Mouse (Mus musculus): ENCODE data around the gene Llph. TPM values are rescaled to one million over a fixed set of nuclear protein-coding genes. Genes with fewer than 3 reads are reported as not detected.

Gene Llph
- polyA plus RNA-seq, 1 experiment from 2014 or later: 39.6 TPM

Other genes starting within 250 kb of the Llph start
- gene Helb, start 114.1 kb upstream of the Llph start, polyA plus RNA-seq (2015; fragmentation: Nextera tagmentation; extraction: Ambion mirVana): 2.1 and 2.2 TPM in 2 replicates
- 90.2 and 93.7 TPM in 2 replicates for gene Tmbim4, start 25.5 kb upstream of the Llph start, polyA plus RNA-seq (2015; fragmentation: Nextera tagmentation; extraction: Ambion mirVana)
- 0.18 and 0.19 TPM in 2 replicates for gene Irak3, start 24.9 kb upstream of the Llph start, polyA plus RNA-seq (2015; fragmentation: Nextera tagmentation; extraction: Ambion mirVana)
- gene Hmga2, start 249.4 kb downstream of the Llph start, polyA plus RNA-seq (2015; fragmentation: Nextera tagmentation; extraction: Ambion mirVana): 1.0 and 1.1 TPM in 2 replicates